Mouse (Mus musculus): ENCODE measurements around the gene Gcnt4. TPM values are rescaled to one million over a fixed set of nuclear protein-coding genes. Genes with fewer than 3 reads are reported as not detected.

The Gcnt4 gene
- polyA plus RNA-seq, 2 experiments = 0.44 to 0.63 TPM

DNA sequence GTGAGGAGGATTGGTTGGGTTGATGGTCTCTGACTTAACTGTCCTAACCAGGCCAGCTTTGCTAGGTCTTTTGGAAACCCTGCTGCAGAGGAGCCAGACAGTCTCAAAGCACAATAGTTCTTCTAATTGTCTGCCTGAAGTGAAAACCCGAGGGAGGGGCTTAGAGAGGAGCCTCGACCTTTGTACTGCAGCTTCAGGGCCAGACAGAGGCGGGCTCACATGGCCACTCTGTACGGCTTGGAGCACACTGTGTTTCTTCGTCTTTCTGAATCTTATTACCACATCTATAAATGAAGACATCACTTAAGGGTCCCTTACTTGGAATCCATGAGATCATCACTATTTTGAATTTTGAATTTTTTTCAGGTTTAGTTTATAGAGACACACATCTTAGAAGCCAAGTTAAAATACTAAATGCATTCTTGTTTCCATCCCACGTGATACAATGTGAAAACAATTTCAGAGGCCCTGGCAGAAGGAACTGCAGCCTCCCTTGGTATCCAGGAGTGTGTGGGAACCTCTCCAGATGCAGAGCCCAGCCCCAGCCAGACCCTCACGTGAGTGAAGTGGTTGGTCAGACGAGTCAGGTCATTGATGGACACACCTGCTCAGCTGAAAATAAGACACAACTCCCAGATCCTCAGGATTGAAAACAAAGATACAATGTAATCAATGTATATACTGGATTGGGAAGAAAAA lies 69.0 kb downstream of the Gcnt4 start:
- no peak for TF ChIP-seq POLR2A (IDR thresholded peaks at IDR 0.05; ENCODE audit: borderline replicate concordance, extremely low read depth, insufficient read depth, insufficient read length)
- no peak overlapping the region for H3K4me2 ChIP-seq (replicated peaks; ENCODE audit: low read depth, low read length, severe bottlenecking)
- no peak overlapping the region for H3K9ac ChIP-seq (ENCODE audit: low read depth, low read length, severe bottlenecking)
- no peak overlapping the region for H3K27ac ChIP-seq (replicated peaks; ENCODE audit: low read depth, low read length)
- no peaks in the 10 kb centered on the region for H3K9me3 ChIP-seq (ENCODE audit: control insufficient read depth, low read length)
- H3K4me1 ChIP-seq (ENCODE audit: control insufficient read depth, insufficient read depth, low read length) = no peaks in the 10 kb centered on the region
- WGBS = 57% methylated on average over 8 of the region's 8 CpGs
- no peaks in the 10 kb centered on the region for H3K36me3 ChIP-seq (ENCODE audit: control insufficient read depth, insufficient read depth, low read length)
- H3K27me3 ChIP-seq (ENCODE audit: control insufficient read depth, insufficient read depth, low read length) = no peaks in the 10 kb centered on the region
- no peak overlapping the region for H3K4me3 ChIP-seq (replicated peaks; ENCODE audit: low read length)
- ATAC-seq (ENCODE audit: low FRiP score, low read depth) (no peak), DNase-seq (ENCODE audit: low spot score) (no peak)

DNA sequence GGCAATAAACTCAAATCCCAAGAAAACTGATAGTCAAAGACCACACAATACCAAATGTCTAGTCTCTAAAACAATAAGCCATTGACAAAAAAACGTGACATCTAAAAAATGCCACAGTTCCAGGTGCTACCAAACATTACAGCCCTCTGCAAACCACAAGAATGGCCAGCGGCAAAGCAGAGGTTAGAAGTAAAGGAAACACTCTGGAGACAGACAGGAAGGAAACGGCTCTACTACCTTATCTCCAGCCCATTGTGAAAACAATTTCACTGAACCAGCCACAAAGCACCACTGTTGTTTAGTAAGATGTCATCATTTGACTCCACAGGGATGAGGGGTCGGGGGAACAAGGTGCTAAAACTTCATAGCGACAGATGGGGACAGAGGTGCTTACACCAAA lies 70.8 kb downstream of the Gcnt4 start:
- Histone ChIP-seq H3K27me3 (ENCODE audit: control insufficient read depth, insufficient read depth, low read length) (no peaks in the 10 kb centered on the region), H3K27ac (replicated peaks; ENCODE audit: low read depth, low read length) (no peak overlapping the region), H3K4me2 (replicated peaks; ENCODE audit: low read depth, low read length, severe bottlenecking) (no peak overlapping the region), H3K4me1 (ENCODE audit: control insufficient read depth, insufficient read depth, low read length) (no peaks in the 10 kb centered on the region), H3K36me3 (ENCODE audit: control insufficient read depth, insufficient read depth, low read length) (no peaks in the 10 kb centered on the region), H3K9me3 (ENCODE audit: control insufficient read depth, low read length) (no peaks in the 10 kb centered on the region), H3K4me3 (replicated peaks; ENCODE audit: low read length) (no peak overlapping the region), H3K9ac (ENCODE audit: low read depth, low read length, severe bottlenecking) (no peak overlapping the region)
- DNase-seq (ENCODE audit: low spot score) (no peak), ATAC-seq (ENCODE audit: low FRiP score, low read depth) (no peak)
- WGBS = 69% methylated on average over 5 of the region's 5 CpGs
- TF ChIP-seq POLR2A (IDR thresholded peaks at IDR 0.05; ENCODE audit: borderline replicate concordance, extremely low read depth, insufficient read depth, insufficient read length) = no peak

DNA sequence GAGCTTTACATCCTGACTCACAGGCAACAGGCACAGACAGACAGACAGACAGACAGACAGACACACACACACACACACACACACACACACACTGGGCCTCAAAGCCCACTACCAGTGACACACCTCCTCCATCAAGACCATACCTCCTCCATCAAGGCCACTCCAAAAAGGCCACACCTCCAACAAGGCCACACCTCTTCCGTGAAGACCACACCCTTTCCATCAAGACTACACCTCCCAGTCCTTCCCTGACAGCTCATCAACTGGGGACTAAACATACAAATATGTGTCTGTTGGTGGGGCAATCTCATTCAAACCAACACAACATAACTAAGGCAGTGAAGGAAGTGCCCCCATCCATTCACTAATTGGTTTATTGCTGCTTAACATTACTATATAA lies 72.6 kb downstream of the Gcnt4 start:
- no peaks in the 10 kb centered on the region for H3K4me1 ChIP-seq (ENCODE audit: control insufficient read depth, insufficient read depth, low read length)
- no peak overlapping the region for H3K4me2 ChIP-seq (replicated peaks; ENCODE audit: low read depth, low read length, severe bottlenecking)
- TF ChIP-seq POLR2A (IDR thresholded peaks at IDR 0.05; ENCODE audit: borderline replicate concordance, extremely low read depth, insufficient read depth, insufficient read length) = no peak
- H3K4me3 ChIP-seq (replicated peaks; ENCODE audit: low read length) = no peak overlapping the region
- no peaks in the 10 kb centered on the region for H3K27me3 ChIP-seq (ENCODE audit: control insufficient read depth, insufficient read depth, low read length)
- no peaks in the 10 kb centered on the region for H3K36me3 ChIP-seq (ENCODE audit: control insufficient read depth, insufficient read depth, low read length)
- H3K27ac ChIP-seq (replicated peaks; ENCODE audit: low read depth, low read length) = no peak overlapping the region
- ATAC-seq (ENCODE audit: low FRiP score, low read depth) = no peak
- H3K9me3 ChIP-seq (ENCODE audit: control insufficient read depth, low read length) = no peaks in the 10 kb centered on the region
- no peak for DNase-seq (ENCODE audit: low spot score)
- 82% methylated on average over 1 of the region's 1 CpGs for WGBS
- H3K9ac ChIP-seq (ENCODE audit: low read depth, low read length, severe bottlenecking) = no peak overlapping the region

Other genes with a start within 250 kb of the Gcnt4 start
- 0.01 TPM in 2 replicates for gene Ankrd31, start 176.4 kb upstream of the Gcnt4 start, polyA plus RNA-seq (2012; rRNA removed)
- gene Ankrd31, start 176.4 kb upstream of the Gcnt4 start, polyA plus RNA-seq (2014; fragmentation: Nextera tagmentation; extraction: Ambion mirVana) = not detected in 2 replicates
- not detected in 2 replicates for gene 1700029F12Rik, start 109.7 kb downstream of the Gcnt4 start, polyA plus RNA-seq (2012; rRNA removed)
- not detected in 2 replicates for gene 1700029F12Rik, start 109.7 kb downstream of the Gcnt4 start, polyA plus RNA-seq (2014; fragmentation: Nextera tagmentation; extraction: Ambion mirVana)
- 1.7 and 1.8 TPM in 2 replicates for gene Fam169a, start 142.6 kb downstream of the Gcnt4 start, polyA plus RNA-seq (2012; rRNA removed)
- gene Fam169a, start 142.6 kb downstream of the Gcnt4 start, polyA plus RNA-seq (2014; fragmentation: Nextera tagmentation; extraction: Ambion mirVana) = 2.8 and 3.6 TPM in 2 replicates
- 2.1 and 2.8 TPM in 2 replicates for gene Gm6169, start 174.5 kb downstream of the Gcnt4 start, polyA plus RNA-seq (2012; rRNA removed)
- gene Gm6169, start 174.5 kb downstream of the Gcnt4 start, polyA plus RNA-seq (2014; fragmentation: Nextera tagmentation; extraction: Ambion mirVana) = 5.0 and 5.1 TPM in 2 replicates
- 26.9 and 29.6 TPM in 2 replicates for gene Gfm2, start 213.2 kb downstream of the Gcnt4 start, polyA plus RNA-seq (2012; rRNA removed)
- gene Gfm2, start 213.2 kb downstream of the Gcnt4 start, polyA plus RNA-seq (2014; fragmentation: Nextera tagmentation; extraction: Ambion mirVana) = 28.2 and 29.1 TPM in 2 replicates
- gene Nsa2, start 213.2 kb downstream of the Gcnt4 start, polyA plus RNA-seq (2012; rRNA removed) = 66.8 and 121 TPM in 2 replicates
- gene Nsa2, start 213.2 kb downstream of the Gcnt4 start, polyA plus RNA-seq (2014; fragmentation: Nextera tagmentation; extraction: Ambion mirVana) = 88.3 and 88.4 TPM in 2 replicates